Mouse (Mus musculus) megakaryocyte, embryonic 14.5 days (primary cell): ENCODE measurements around the gene Fam198b.
"Not testable (repeated sequence)": the region's sequence is repeated elsewhere in the genome, so short reads cannot be mapped to it uniquely, and the experiment has no call there.

Source experiments
- FLI1 ChIP-seq: IDR thresholded peaks from 2 replicates; pipeline ENCODE4 v1.6.1; 2012; ENCODE audit warnings: low read length, inconsistent platforms, mixed read lengths
- GATA1 ChIP-seq: IDR thresholded peaks from 3 replicates; pipeline ENCODE4 v1.6.1; 2012; ENCODE audit warnings: mixed read lengths, low read length, inconsistent platforms, borderline replicate concordance

DNA sequence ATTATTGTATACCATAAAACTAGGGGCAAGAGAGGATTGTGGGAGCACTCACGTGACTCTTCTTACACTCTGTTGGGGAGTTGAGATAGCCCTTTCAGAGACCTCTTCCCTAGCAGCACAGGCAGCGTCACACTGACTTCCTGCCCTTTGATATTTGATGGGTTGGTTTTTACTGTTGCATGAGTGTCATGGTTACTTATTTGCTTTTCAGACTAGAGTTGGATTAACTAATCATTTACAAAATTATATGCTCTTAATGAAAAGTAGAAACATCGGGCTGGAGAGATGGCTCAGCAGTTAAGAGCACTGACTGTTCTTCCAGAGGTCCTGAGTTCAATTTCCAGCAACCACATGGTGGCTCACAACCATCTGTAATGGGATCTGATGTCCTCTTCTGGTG is 85.2 kb downstream of the Fam198b start:
- TF ChIP-seq GATA1, FLI1: not testable (repeated sequence)
